Mouse (Mus musculus) lung, postnatal 0 days (tissue): Measurements from ENCODE around the gene Ddr1. TPM values are rescaled to one million over a fixed set of nuclear protein-coding genes. Genes with fewer than 3 reads are reported as not detected.

Source experiments
- ATAC-seq: fragments of 200-750 bp; cut with Nextera tagmentation; 2 replicates; pipeline ENCODE4 v1.8.0; 2017; ENCODE audit warnings: moderate library complexity
- DNase-seq: peaks from one replicate; pipeline ENCODE4 v3.0.0-alpha.2; 2016; ENCODE audit warnings: low spot score
- H3K27ac ChIP-seq: fragments of 300-500 bp; sonication (generic); 2 replicates; pipeline ENCODE4 v1.5.1; 2014; ENCODE audit warnings: antibody characterized with exemption, mild to moderate bottlenecking, low read length, mixed read lengths
- H3K27me3 ChIP-seq: fragments of 300-500 bp; sonication (generic); replicated peaks from 2 replicates; pipeline ENCODE4 v1.6.1; 2014; ENCODE audit warnings: low read length, mixed read lengths; ENCODE audit not compliant: insufficient read depth
- H3K36me3 ChIP-seq: fragments of 300-500 bp; sonication (generic); 2 replicates; pipeline ENCODE4 v1.6.1; 2014; ENCODE audit warnings: low read length, mixed read lengths; ENCODE audit not compliant: insufficient read depth
- H3K4me1 ChIP-seq: fragments of 300-500 bp; sonication (generic); 2 replicates; pipeline ENCODE4 v1.6.1; 2014; ENCODE audit warnings: antibody characterized with exemption, low read depth, low read length, mixed read lengths; ENCODE audit not compliant: insufficient read depth
- H3K4me2 ChIP-seq: fragments of 300-500 bp; sonication (generic); replicated peaks from 2 replicates; pipeline ENCODE4 v1.6.1; 2014; ENCODE audit warnings: low read depth, mild to moderate bottlenecking, low read length, moderate library complexity, mixed read lengths
- H3K4me3 ChIP-seq: fragments of 300-500 bp; sonication (generic); 2 replicates; pipeline ENCODE4 v1.5.1; 2014; ENCODE audit warnings: low read depth, low read length
- H3K9ac ChIP-seq: fragments of 300-500 bp; sonication (generic); replicated peaks from 2 replicates; pipeline ENCODE4 v1.6.1; 2014; ENCODE audit warnings: low read depth, mild to moderate bottlenecking
- H3K9me3 ChIP-seq: fragments of 300-500 bp; sonication (generic); 2 replicates; pipeline ENCODE4 v1.6.1; 2016; ENCODE audit warnings: low read length, mixed read lengths
- CTCF ChIP-seq: IDR thresholded peaks from 2 replicates; pipeline ENCODE4 v1.5.1; 2016; ENCODE audit warnings: antibody characterized with exemption, mild to moderate bottlenecking
- EP300 ChIP-seq: IDR thresholded peaks from 2 replicates; pipeline ENCODE4 v1.6.1; 2016; ENCODE audit warnings: antibody characterized with exemption, mild to moderate bottlenecking, control low read depth
- WGBS: fragments of 180-500 bp; shearing (Covaris S2); extraction: QIAGEN DNeasy Blood & Tissue Kit; methylation state at CpG from one replicate; pipeline ENCODE4 v1.1.7; 2014; 5-methylcytosine and 5-hydroxymethylcytosine counted together
- polyA plus RNA-seq: library from polyadenylated mRNA; unstranded; fragments of >200 nt; fragmentation: Nextera tagmentation; extraction: Ambion mirVana; gene quantifications from 2 replicates; pipeline ENCODE4 v1.2.1, GENCODE M21; 2015

Gene Ddr1
- polyA plus RNA-seq, 1 experiment from 2014 or later = 64.2 TPM

- WGBS = 60% methylated on average over 17 of the region's 17 CpGs
- Histone ChIP-seq H3K4me2 (no peak overlapping the region), H3K4me1 (peaks cover 4% of the 10 kb centered on the region; the same call in 1 of the 2 replicates), H3K36me3 (peaks cover 11% of the 10 kb centered on the region; the same call in 1 of the 2 replicates), H3K4me3 (no peak overlapping the region), H3K9ac (no peak overlapping the region), H3K9me3 (no peaks in the 10 kb centered on the region), H3K27ac (peak overlapping the region; percentile 66), H3K27me3 (no peaks in the 10 kb centered on the region)
- peak; percentile 86 for DNase-seq
- peak; percentile 84 for TF ChIP-seq CTCF
- no peak for TF ChIP-seq EP300
- peak; percentile 47 for ATAC-seq
Observed at GRCm38 (mm10) chr17:35665957-35666515, 38.4 kb downstream of the Ddr1 start.

- TF ChIP-seq CTCF (no peak), EP300 (no peak)
- DNase-seq (peak; percentile 11), ATAC-seq (no peak)
- H3K4me2 ChIP-seq = peak overlapping the region; percentile 32
- no peaks in the 10 kb centered on the region; the same call in 1 of the 2 replicates for H3K4me1 ChIP-seq
- peak overlapping the region; percentile 66 for H3K27ac ChIP-seq
- no peak overlapping the region for H3K4me3 ChIP-seq
- H3K9ac ChIP-seq = no peak overlapping the region
- H3K36me3 ChIP-seq = no peaks in the 10 kb centered on the region
- WGBS = 54% methylated on average over 2 of the region's 2 CpGs
- H3K27me3 ChIP-seq = no peaks in the 10 kb centered on the region
- H3K9me3 ChIP-seq = no peaks in the 10 kb centered on the region
Observed at GRCm38 (mm10) chr17:35653086-35653485, 51.3 kb downstream of the Ddr1 start.

GRCm38 (mm10) chr17:35649429-35649828, 55.0 kb downstream of the Ddr1 start:
- peak; percentile 97 for TF ChIP-seq EP300
- no peak for TF ChIP-seq CTCF
- Histone ChIP-seq H3K4me1 (no peaks in the 10 kb centered on the region; the same call in 1 of the 2 replicates), H3K4me2 (peak overlapping the region; percentile 51), H3K9ac (0 out of 2 replicates have a peak overlapping the region, but pooled peaks have one; percentile 41), H3K27me3 (no peaks in the 10 kb centered on the region), H3K27ac (peak overlapping the region; percentile 94), H3K36me3 (no peaks in the 10 kb centered on the region), H3K4me3 (0 out of 2 replicates have a peak overlapping the region, but pooled peaks have one; percentile 18), H3K9me3 (no peaks in the 10 kb centered on the region)
- peak; percentile 95 for DNase-seq
- WGBS = 62% methylated on average over 2 of the region's 2 CpGs
- peak; percentile 97 for ATAC-seq

- H3K27ac ChIP-seq = no peak within 1 kb of the TSS
- no peaks in the 10 kb centered on the region for H3K9me3 ChIP-seq
- ATAC-seq (peak; percentile 33; the same call in 1 of the 2 replicates), DNase-seq (peak; percentile 26)
- 64% methylated on average over 13 of the region's 13 CpGs for WGBS
- TF ChIP-seq CTCF = no peak
- TF ChIP-seq EP300 = no peak
- no peak within 1 kb of the TSS for H3K4me2 ChIP-seq
- no peaks in the 10 kb centered on the region for H3K36me3 ChIP-seq
- H3K27me3 ChIP-seq = no peaks in the 10 kb centered on the region
- H3K9ac ChIP-seq = no peak within 1 kb of the TSS
- no peak within 1 kb of the TSS for H3K4me3 ChIP-seq
- H3K4me1 ChIP-seq = no peaks in the 10 kb centered on the region
Observed at GRCm38 (mm10) chr17:35643609-35644236, 60.7 kb downstream of the Ddr1 start, which contains the start of gene Mucl3. Gene Mucl3 (minus strand): TSS chr17:35643695.

GRCm38 (mm10) chr17:35639352-35639751, 65.1 kb downstream of the Ddr1 start:
- WGBS = 40% methylated on average over 6 of the region's 6 CpGs
- DNase-seq (no peak), ATAC-seq (no peak)
- no peak overlapping the region for H3K9ac ChIP-seq
- no peak overlapping the region for H3K4me3 ChIP-seq
- H3K4me1 ChIP-seq = peaks cover 4% of the 10 kb centered on the region; the same call in 1 of the 2 replicates
- no peaks in the 10 kb centered on the region for H3K9me3 ChIP-seq
- H3K4me2 ChIP-seq = 0 out of 2 replicates have a peak overlapping the region, but pooled peaks have one; percentile 14
- H3K36me3 ChIP-seq = no peaks in the 10 kb centered on the region
- H3K27me3 ChIP-seq = no peaks in the 10 kb centered on the region
- peak overlapping the region; percentile 81 for H3K27ac ChIP-seq
- no peak for TF ChIP-seq EP300

- H3K9ac ChIP-seq = no peak overlapping the region
- TF ChIP-seq EP300 (no peak), CTCF (no peak)
- no peak overlapping the region for H3K4me3 ChIP-seq
- H3K27me3 ChIP-seq = no peaks in the 10 kb centered on the region
- peaks cover 4% of the 10 kb centered on the region; the same call in 1 of the 2 replicates for H3K4me1 ChIP-seq
- peak; percentile 93 for DNase-seq
- no peaks in the 10 kb centered on the region for H3K9me3 ChIP-seq
- peak overlapping the region; percentile 81 for H3K27ac ChIP-seq
- H3K4me2 ChIP-seq = peak overlapping the region; percentile 14; the same call in 1 of the 2 replicates
- H3K36me3 ChIP-seq = no peaks in the 10 kb centered on the region
- ATAC-seq = peak; percentile 87
- WGBS = 20% methylated on average over 14 of the region's 14 CpGs
Observed at GRCm38 (mm10) chr17:35638475-35639190, 65.8 kb downstream of the Ddr1 start.
